8 mouse cellular contexts compared by ENCODE assay signal in genomic region chr6:38298761-38299401, GRCm38 (mm10). TPM values are rescaled to one million over a fixed set of nuclear protein-coding genes. Genes with fewer than 3 reads are reported as not detected.
DNase-seq lines count a peak whose midpoint lies in the region; ATAC-seq and TF ChIP-seq lines count a peak whose summit lies in the region.

Gene Zc3hav1l (minus strand): TSS chr6:38299259.

- under 1% methylated on average over 70 of the region's 70 CpGs for WGBS in hindbrain, embryonic 10.5 days

- H3K27me3 ChIP-seq in MEL (ENCODE audit: control insufficient read depth in 1 of 2, insufficient read depth in 2 of 2, low read length in 2 of 2) = no peaks in the 10 kb centered on the region
- no peaks in the 10 kb centered on the region for H3K27me3 ChIP-seq in hindbrain, embryonic 10.5 days (ENCODE audit: insufficient read depth, poor library complexity, severe bottlenecking)

- H3K4me3 ChIP-seq in MEL (ENCODE audit: control insufficient read depth in 1 of 2, insufficient read depth in 1 of 2, low read depth in 2 of 2, low read length in 2 of 2) = peak within 1 kb of the TSS; percentile 67 to 93
- H3K4me3 ChIP-seq in hindbrain, embryonic 10.5 days = peak within 1 kb of the TSS; percentile 83

- no peaks in the 10 kb centered on the region; the same call in 1 of the 2 replicates for H3K79me2 ChIP-seq in MEL (ENCODE audit: control insufficient read depth, insufficient read depth, low read length, poor library complexity)

- peaks cover 0 to 10% of the 10 kb centered on the region in 2 experiments; a peak in 2 of 4 replicates for H3K36me3 ChIP-seq in MEL (ENCODE audit: control insufficient read depth in 1 of 2, insufficient read depth in 2 of 2, low read length in 2 of 2)
- peaks cover 33% of the 10 kb centered on the region for H3K36me3 ChIP-seq in hindbrain, embryonic 10.5 days

- peak; percentile 97 for ATAC-seq in frontal cortex, adult (ENCODE audit: low TSS enrichment)

- no peak within 1 kb of the TSS for H3K27ac ChIP-seq in MEL (ENCODE audit: control insufficient read depth, low read depth, low read length)
- H3K27ac ChIP-seq in hindbrain, embryonic 10.5 days = peak within 1 kb of the TSS; percentile 100

- peak within 1 kb of the TSS; percentile 92 for H3K9ac ChIP-seq in MEL (ENCODE audit: control insufficient read depth, low read depth, low read length, poor library complexity, severe bottlenecking)

- TF ChIP-seq CTCF in MEL (IDR thresholded peaks at IDR 0.05 in 2 of 3, conservative IDR thresholded peaks at IDR 0.05 in 1 of 3; ENCODE audit: control insufficient read depth in 1 of 3, insufficient read depth in 1 of 3, low read depth in 2 of 3, low read length in 3 of 3, poor library complexity in 1 of 3, severe bottlenecking in 1 of 3) = no peak

- H3K4me1 ChIP-seq in MEL (ENCODE audit: control insufficient read depth in 1 of 2, insufficient read depth in 2 of 2, low read length in 2 of 2) = peaks cover 0 to 8% of the 10 kb centered on the region in 2 experiments; a peak in 2 of 4 replicates
- H3K4me1 ChIP-seq in hindbrain, embryonic 10.5 days (replicated peaks) = peaks cover 20% of the 10 kb centered on the region

- no peak for TF ChIP-seq EP300 in MEL (IDR thresholded peaks at IDR 0.05; ENCODE audit: low read depth in 1 of 2, low read length in 2 of 2)

- no peak for TF ChIP-seq RAD21 in MEL (IDR thresholded peaks at IDR 0.05; ENCODE audit: low read depth, low read length)

- DNase-seq in MEL (ENCODE audit: low read depth, low spot score) = peak; percentile 79
- peak; percentile 70 to 83 for DNase-seq in cerebellum, adult 18-20 months
- DNase-seq in hindbrain, embryonic 10.5 days (ENCODE audit: low spot score) = peak; percentile 86
- DNase-seq in layer of hippocampus, postnatal 14 days (ENCODE audit: low spot score in 2 of 2) = peak; percentile 49 to 64
- DNase-seq in lung, postnatal 10 days = peak; percentile 82
- peak; percentile 82 for DNase-seq in retina, embryonic 14.5 days (ENCODE audit: low spot score)
- peak; percentile 80 for DNase-seq in thymus, postnatal 4 days

- no peaks in the 10 kb centered on the region for H3K9me3 ChIP-seq in MEL (replicated peaks; ENCODE audit: insufficient read depth, low read length)
- H3K9me3 ChIP-seq in hindbrain, embryonic 10.5 days = no peaks in the 10 kb centered on the region

- TF ChIP-seq POLR2A in MEL (IDR thresholded peaks at IDR 0.05; ENCODE audit: control insufficient read depth in 1 of 2, insufficient read depth in 1 of 2, low read depth in 1 of 2, low read length in 2 of 2, poor library complexity in 1 of 2) = peak; percentile 72 to 95; a peak in 3 of 4 replicates

TF ChIP-seq in MEL, 35 proteins besides CTCF, POLR2A, EP300 and RAD21:
- TF ChIP-seq USF2 (IDR thresholded peaks at IDR 0.05; ENCODE audit: borderline replicate concordance in 1 of 2, insufficient read depth in 1 of 2, low read depth in 1 of 2, low read length in 2 of 2) (no peak), KAT2A (conservative IDR thresholded peaks at IDR 0.05; ENCODE audit: low read depth, low read length) (no peak), MYC (IDR thresholded peaks at IDR 0.05; ENCODE audit: low read depth, low read length) (peak; percentile 67; the same call in 1 of the 2 replicates), JUND (IDR thresholded peaks at IDR 0.05; ENCODE audit: low read depth, low read length) (no peak), MEF2A (IDR thresholded peaks at IDR 0.05; ENCODE audit: extremely low read depth, insufficient replicate concordance, low read depth, low read length, poor library complexity, severe bottlenecking) (no peak), MXI1 (IDR thresholded peaks at IDR 0.05; ENCODE audit: low read depth, low read length) (peak; percentile 80; the same call in 1 of the 2 replicates), SMC3 (IDR thresholded peaks at IDR 0.05; ENCODE audit: low read depth, low read length) (no peak), ZKSCAN1 (IDR thresholded peaks at IDR 0.05; ENCODE audit: low read depth, low read length) (no peak), ZC3H11A (IDR thresholded peaks at IDR 0.05; ENCODE audit: low read depth, low read length) (no peak), TBP (IDR thresholded peaks at IDR 0.05; ENCODE audit: low read depth, low read length) (peak; percentile 44), HCFC1 (IDR thresholded peaks at IDR 0.05; ENCODE audit: low read depth, low read length) (no peak), GABPA (IDR thresholded peaks at IDR 0.05; ENCODE audit: low read depth, low read length) (no peak), ZNF384 (IDR thresholded peaks at IDR 0.05; ENCODE audit: low read depth, low read length) (no peak), ZMIZ1 (IDR thresholded peaks at IDR 0.05; ENCODE audit: low read depth, low read length) (peak; percentile 83), RCOR1 (IDR thresholded peaks at IDR 0.05; ENCODE audit: low read depth, low read length) (no peak), TCF12 (IDR thresholded peaks at IDR 0.05; ENCODE audit: low read depth, low read length) (peak; percentile 56), POLR2AphosphoS5 (IDR thresholded peaks at IDR 0.05; ENCODE audit: borderline replicate concordance, low read depth, low read length) (no peak), USF1 (IDR thresholded peaks at IDR 0.05; ENCODE audit: low read depth, low read length) (no peak), POLR2AphosphoS2 (IDR thresholded peaks at IDR 0.05; ENCODE audit: low read length) (peak; percentile 65; the same call in 1 of the 2 replicates), CHD1 (IDR thresholded peaks at IDR 0.05; ENCODE audit: low read depth, low read length) (no peak), MYB (IDR thresholded peaks at IDR 0.05; ENCODE audit: low read depth, low read length) (no peak), SIN3A (IDR thresholded peaks at IDR 0.05; ENCODE audit: low read length) (peak; percentile 51; the same call in 1 of the 2 replicates), CHD2 (IDR thresholded peaks at IDR 0.05; ENCODE audit: low read length) (no peak), NRF1 (IDR thresholded peaks at IDR 0.05; ENCODE audit: insufficient read depth, low read depth, low read length, poor library complexity, severe bottlenecking) (no peak), NELFE (IDR thresholded peaks at IDR 0.05; ENCODE audit: low read depth, low read length) (peak; percentile 81), E2F4 (IDR thresholded peaks at IDR 0.05; ENCODE audit: borderline replicate concordance, low read depth, low read length) (0 out of 2 replicates have a peak, but pooled peaks have one; percentile 10), GATA1 (IDR thresholded peaks at IDR 0.05; ENCODE audit: low read depth, low read length) (no peak), ELF1 (IDR thresholded peaks at IDR 0.05; ENCODE audit: low read depth, low read length) (no peak), UBTF (IDR thresholded peaks at IDR 0.05; ENCODE audit: borderline replicate concordance, insufficient read depth, low read depth, low read length) (0 out of 2 replicates have a peak, but pooled peaks have one; percentile 67), TAL1 (IDR thresholded peaks at IDR 0.05; ENCODE audit: low read length) (no peak), ETS1 (IDR thresholded peaks at IDR 0.05; ENCODE audit: low read depth, low read length) (no peak), BHLHE40 (IDR thresholded peaks at IDR 0.05; ENCODE audit: borderline replicate concordance, low read depth, low read length) (no peak), MAFK (IDR thresholded peaks at IDR 0.05; ENCODE audit: borderline replicate concordance, low read depth, low read length) (no peak), MAX (IDR thresholded peaks at IDR 0.05; ENCODE audit: low read length) (peak; percentile 86), MAZ (IDR thresholded peaks at IDR 0.05; ENCODE audit: low read depth, low read length) (0 out of 2 replicates have a peak, but pooled peaks have one; percentile 21)

RNA-seq across cellular contexts. Expression of gene Zc3hav1l, which starts in this region (rescaled TPM):
- total RNA-seq in MEL (2012; rRNA removed) = 1.8 and 2.0 TPM in 2 replicates
- 1 to 10 TPM in 1 of 2 experiments, not detected in 1; 5.8 TPM for polyA plus RNA-seq in MEL (2012; ENCODE audit: insufficient read depth in 1 of 2, insufficient read length in 2 of 2, low read depth in 1 of 2, low replicate concordance in 2 of 2, missing spikeins in 1 of 2)
- 13.0 and 15.2 TPM in 2 replicates for polyA plus RNA-seq in hindbrain, embryonic 10.5 days (2016; fragmentation: Nextera tagmentation; extraction: Ambion mirVana)
- 1 to 10 TPM; 3.1 to 3.5 TPM for total RNA-seq in layer of hippocampus, postnatal 14 days (2021)
